8 mouse cellular contexts compared by ENCODE assay signal in genomic region chr13:21179724-21180550, GRCm38 (mm10). TPM values are rescaled to one million over a fixed set of nuclear protein-coding genes. Genes with fewer than 3 reads are reported as not detected.
DNase-seq lines count a peak whose midpoint lies in the region; ATAC-seq and TF ChIP-seq lines count a peak whose summit lies in the region.

No protein-coding gene starts in this region.

- peak; percentile 97 for ATAC-seq in forebrain, embryonic 16.5 days
- ATAC-seq in lung, embryonic 16.5 days (ENCODE audit: low read depth), result peak; percentile 95

- WGBS in forebrain, embryonic 16.5 days, result under 1% methylated on average over 80 of the region's 80 CpGs
- WGBS in lung, embryonic 16.5 days, result under 1% methylated on average over 80 of the region's 80 CpGs

- H3K9me3 ChIP-seq in MEL (replicated peaks; ENCODE audit: insufficient read depth, low read length), result no peaks in the 10 kb centered on the region
- no peaks in the 10 kb centered on the region for H3K9me3 ChIP-seq in forebrain, embryonic 16.5 days (ENCODE audit: control insufficient read depth, low read length)
- no peaks in the 10 kb centered on the region for H3K9me3 ChIP-seq in lung, embryonic 16.5 days (ENCODE audit: control insufficient read depth, low read length)

- no peaks in the 10 kb centered on the region for H3K27me3 ChIP-seq in MEL (ENCODE audit: control insufficient read depth in 1 of 2, insufficient read depth in 2 of 2, low read length in 2 of 2)
- H3K27me3 ChIP-seq in forebrain, embryonic 16.5 days (replicated peaks; ENCODE audit: control insufficient read depth, insufficient read depth, low read length), result no peaks in the 10 kb centered on the region
- no peaks in the 10 kb centered on the region for H3K27me3 ChIP-seq in lung, embryonic 16.5 days (ENCODE audit: control insufficient read depth, insufficient read depth, low read depth, low read length)

- TF ChIP-seq CTCF in MEL (IDR thresholded peaks at IDR 0.05 in 2 of 3, conservative IDR thresholded peaks at IDR 0.05 in 1 of 3; ENCODE audit: control insufficient read depth in 1 of 3, insufficient read depth in 1 of 3, low read depth in 2 of 3, low read length in 3 of 3, poor library complexity in 1 of 3, severe bottlenecking in 1 of 3), result no peak

- TF ChIP-seq POLR2A in MEL (IDR thresholded peaks at IDR 0.05; ENCODE audit: control insufficient read depth in 1 of 2, insufficient read depth in 1 of 2, low read depth in 1 of 2, low read length in 2 of 2, poor library complexity in 1 of 2), result peak; percentile 65 to 93

- peak overlapping the region; percentile 90 for H3K9ac ChIP-seq in MEL (ENCODE audit: control insufficient read depth, low read depth, low read length, poor library complexity, severe bottlenecking)
- peak overlapping the region; percentile 86 for H3K9ac ChIP-seq in forebrain, embryonic 16.5 days (replicated peaks; ENCODE audit: low read depth, low read length)
- H3K9ac ChIP-seq in lung, embryonic 16.5 days (ENCODE audit: low read length), result peak overlapping the region; percentile 89

- peak; percentile 98 for DNase-seq in MEL (ENCODE audit: low read depth, low spot score)
- peak; percentile 85 to 87 for DNase-seq in cerebellum, adult 18-20 months
- DNase-seq in heart, postnatal 4 days, result peak; percentile 83
- peak; percentile 90 for DNase-seq in layer of hippocampus, adult 9-11 months
- DNase-seq in ovary, adult 18-20 months (ENCODE audit: low spot score), result peak; percentile 81
- DNase-seq in thymus, postnatal 0 days (ENCODE audit: low spot score), result peak; percentile 91

- peaks cover 23 to 45% of the 10 kb centered on the region in 2 experiments for H3K36me3 ChIP-seq in MEL (ENCODE audit: control insufficient read depth in 1 of 2, insufficient read depth in 2 of 2, low read length in 2 of 2)
- peaks cover 14% of the 10 kb centered on the region for H3K36me3 ChIP-seq in forebrain, embryonic 16.5 days (ENCODE audit: control insufficient read depth, insufficient read depth)
- H3K36me3 ChIP-seq in lung, embryonic 16.5 days (ENCODE audit: control insufficient read depth, insufficient read depth, low read length), result peaks cover 16% of the 10 kb centered on the region

- H3K79me2 ChIP-seq in MEL (ENCODE audit: control insufficient read depth, insufficient read depth, low read length, poor library complexity), result peaks cover 44% of the 10 kb centered on the region

- no peak for TF ChIP-seq RAD21 in MEL (IDR thresholded peaks at IDR 0.05; ENCODE audit: low read depth, low read length)

- H3K27ac ChIP-seq in MEL (ENCODE audit: control insufficient read depth, low read depth, low read length), result peak overlapping the region; percentile 97
- H3K27ac ChIP-seq in forebrain, embryonic 16.5 days (ENCODE audit: low read length), result peak overlapping the region; percentile 97
- H3K27ac ChIP-seq in lung, embryonic 16.5 days (ENCODE audit: low read length), result peak overlapping the region; percentile 94

- peaks cover 13 to 29% of the 10 kb centered on the region in 2 experiments for H3K4me1 ChIP-seq in MEL (ENCODE audit: control insufficient read depth in 1 of 2, insufficient read depth in 2 of 2, low read length in 2 of 2)
- peaks cover 25% of the 10 kb centered on the region for H3K4me1 ChIP-seq in forebrain, embryonic 16.5 days (replicated peaks; ENCODE audit: control insufficient read depth, insufficient read depth, low read length)
- peaks cover 22% of the 10 kb centered on the region for H3K4me1 ChIP-seq in lung, embryonic 16.5 days (replicated peaks; ENCODE audit: control insufficient read depth, insufficient read depth, low read length)

- no peak for TF ChIP-seq EP300 in MEL (IDR thresholded peaks at IDR 0.05; ENCODE audit: low read depth in 1 of 2, low read length in 2 of 2)

- H3K4me2 ChIP-seq in forebrain, embryonic 16.5 days (ENCODE audit: low read length), result peak overlapping the region; percentile 92
- H3K4me2 ChIP-seq in lung, embryonic 16.5 days (ENCODE audit: low read depth, low read length), result peak overlapping the region; percentile 91

- peak overlapping the region; percentile 48 to 86 for H3K4me3 ChIP-seq in MEL (ENCODE audit: control insufficient read depth in 1 of 2, insufficient read depth in 1 of 2, low read depth in 2 of 2, low read length in 2 of 2)
- peak overlapping the region; percentile 99 for H3K4me3 ChIP-seq in forebrain, embryonic 16.5 days (replicated peaks; ENCODE audit: low read length)
- H3K4me3 ChIP-seq in lung, embryonic 16.5 days (ENCODE audit: low read length), result peak overlapping the region; percentile 100

TF ChIP-seq in MEL, 35 proteins besides CTCF, POLR2A, EP300 and RAD21:
- TF ChIP-seq MAX (IDR thresholded peaks at IDR 0.05; ENCODE audit: low read length) (no peak), TBP (IDR thresholded peaks at IDR 0.05; ENCODE audit: low read depth, low read length) (peak; percentile 98), CHD1 (IDR thresholded peaks at IDR 0.05; ENCODE audit: low read depth, low read length) (no peak), MYC (IDR thresholded peaks at IDR 0.05; ENCODE audit: low read depth, low read length) (no peak), UBTF (IDR thresholded peaks at IDR 0.05; ENCODE audit: borderline replicate concordance, insufficient read depth, low read depth, low read length) (0 out of 2 replicates have a peak, but pooled peaks have one; percentile 78), USF2 (IDR thresholded peaks at IDR 0.05; ENCODE audit: borderline replicate concordance in 1 of 2, insufficient read depth in 1 of 2, low read depth in 1 of 2, low read length in 2 of 2) (no peak), ZNF384 (IDR thresholded peaks at IDR 0.05; ENCODE audit: low read depth, low read length) (no peak)

RNA-seq across cellular contexts. Expression of gene Trim27, which starts 0.7 kb away (rescaled TPM):
- total RNA-seq in MEL (2012; rRNA removed), result 257 and 258 TPM in 2 replicates
- 100 to 1,000 TPM; 311 to 339 TPM for polyA plus RNA-seq in MEL (2012; ENCODE audit: insufficient read depth in 1 of 2, insufficient read length in 2 of 2, low read depth in 1 of 2, low replicate concordance in 2 of 2, missing spikeins in 1 of 2)
- polyA plus RNA-seq in forebrain, embryonic 16.5 days (2015; fragmentation: Nextera tagmentation; extraction: Ambion mirVana), result 89.7 and 96.6 TPM in 2 replicates
- 10 to 100 TPM; 43.2 to 43.9 TPM for total RNA-seq in heart, postnatal 4 days (2021)
- polyA plus RNA-seq in lung, embryonic 16.5 days (2015; fragmentation: Nextera tagmentation; extraction: Ambion mirVana), result 105 and 108 TPM in 2 replicates
- polyA plus RNA-seq in thymus, postnatal 0 days (2015; fragmentation: Nextera tagmentation; extraction: Ambion mirVana), result 160 and 174 TPM in 2 replicates

RNA-seq across cellular contexts. Expression of gene Olfr1368, which starts 34.3 kb away (rescaled TPM):
- total RNA-seq in MEL (2012; rRNA removed), result not detected in 2 replicates
- not detected for polyA plus RNA-seq in MEL (2012; ENCODE audit: insufficient read depth in 1 of 2, insufficient read length in 2 of 2, low read depth in 1 of 2, low replicate concordance in 2 of 2, missing spikeins in 1 of 2)
- polyA plus RNA-seq in forebrain, embryonic 16.5 days (2015; fragmentation: Nextera tagmentation; extraction: Ambion mirVana), result not detected in 2 replicates
- not detected for total RNA-seq in heart, postnatal 4 days (2021)
- polyA plus RNA-seq in lung, embryonic 16.5 days (2015; fragmentation: Nextera tagmentation; extraction: Ambion mirVana), result not detected in 2 replicates
- polyA plus RNA-seq in thymus, postnatal 0 days (2015; fragmentation: Nextera tagmentation; extraction: Ambion mirVana), result not detected in 2 replicates

RNA-seq across cellular contexts. Expression of gene Olfr263, which starts 50.5 kb away (rescaled TPM):
- not detected in 2 replicates for total RNA-seq in MEL (2012; rRNA removed)
- not detected for polyA plus RNA-seq in MEL (2012; ENCODE audit: insufficient read depth in 1 of 2, insufficient read length in 2 of 2, low read depth in 1 of 2, low replicate concordance in 2 of 2, missing spikeins in 1 of 2)
- not detected in 2 replicates for polyA plus RNA-seq in forebrain, embryonic 16.5 days (2015; fragmentation: Nextera tagmentation; extraction: Ambion mirVana)
- total RNA-seq in heart, postnatal 4 days (2021), result not detected
- polyA plus RNA-seq in lung, embryonic 16.5 days (2015; fragmentation: Nextera tagmentation; extraction: Ambion mirVana), result not detected in 2 replicates
- not detected in 2 replicates for polyA plus RNA-seq in thymus, postnatal 0 days (2015; fragmentation: Nextera tagmentation; extraction: Ambion mirVana)

Comparison
In these comparisons a context has a peak if more than half of its experiments do, and no peak if none do; other contexts are left out.
1. Peak in every context shown above with its lines: DNase-seq, ATAC-seq, H3K4me3 ChIP-seq and H3K27ac ChIP-seq.